Mouse (Mus musculus): ENCODE measurements around the gene Pafah1b2.

GRCm38 (mm10) chr9:46061696-46062425 is 49.4 kb upstream of the Pafah1b2 start:
- TF ChIP-seq POLR2AphosphoS5 (IDR thresholded peaks at IDR 0.05; ENCODE audit: insufficient replicate concordance, low read depth, low read length), result no peak
- no peak for TF ChIP-seq CTCF (IDR thresholded peaks at IDR 0.05; ENCODE audit: low read depth, low read length)
- no peak for TF ChIP-seq GATA1 (IDR thresholded peaks at IDR 0.05; ENCODE audit: borderline replicate concordance, low read length)

Data from G1E (cell line).